Mouse (Mus musculus): Measurements from ENCODE around the gene Tmem30a. TPM values are rescaled to one million over a fixed set of nuclear protein-coding genes. Genes with fewer than 3 reads are reported as not detected.

Tmem30a gene
- polyA plus RNA-seq, 1 experiment, result 44.6 TPM

GRCm38 (mm10) chr9:79745036-79745435 is 48.3 kb downstream of the Tmem30a start:
- Histone ChIP-seq H3K36me3 (ENCODE audit: control insufficient read depth, insufficient read depth, low read length) (0 out of 2 replicates have a peak, but pooled peaks cover 1% of the 10 kb centered on the region), H3K4me1 (ENCODE audit: control insufficient read depth, insufficient read depth, insufficient read length, low read length) (no peaks in the 10 kb centered on the region), H3K27ac (ENCODE audit: insufficient read depth, low read depth, low read length) (no peak overlapping the region), H3K27me3 (ENCODE audit: control insufficient read depth, insufficient read depth, low read length) (no peaks in the 10 kb centered on the region), H3K4me3 (ENCODE audit: low read depth, low read length) (no peak overlapping the region)
- TF ChIP-seq CTCF (IDR thresholded peaks at IDR 0.05; ENCODE audit: extremely low read depth, insufficient read length, insufficient replicate concordance, low read depth, low read length) (no peak), POLR2A (IDR thresholded peaks at IDR 0.05; ENCODE audit: low read depth, low read length) (no peak)
- WGBS, result 78% methylated on average over 4 of the region's 4 CpGs

GRCm38 (mm10) chr9:79735608-79736007 is 57.7 kb downstream of the Tmem30a start:
- no peaks in the 10 kb centered on the region for H3K27me3 ChIP-seq (ENCODE audit: control insufficient read depth, insufficient read depth, low read length)
- no peaks in the 10 kb centered on the region for H3K36me3 ChIP-seq (ENCODE audit: control insufficient read depth, insufficient read depth, low read length)
- H3K27ac ChIP-seq (ENCODE audit: insufficient read depth, low read depth, low read length), result no peak overlapping the region
- 76% methylated on average over 6 of the region's 6 CpGs for WGBS
- TF ChIP-seq POLR2A (IDR thresholded peaks at IDR 0.05; ENCODE audit: low read depth, low read length) (no peak), CTCF (IDR thresholded peaks at IDR 0.05; ENCODE audit: extremely low read depth, insufficient read length, insufficient replicate concordance, low read depth, low read length) (no peak)
- H3K4me3 ChIP-seq (ENCODE audit: low read depth, low read length), result no peak overlapping the region
- H3K4me1 ChIP-seq (ENCODE audit: control insufficient read depth, insufficient read depth, insufficient read length, low read length), result no peaks in the 10 kb centered on the region

- no peak overlapping the region for H3K4me3 ChIP-seq (ENCODE audit: low read depth, low read length)
- no peaks in the 10 kb centered on the region for H3K36me3 ChIP-seq (ENCODE audit: control insufficient read depth, insufficient read depth, low read length)
- TF ChIP-seq POLR2A (IDR thresholded peaks at IDR 0.05; ENCODE audit: low read depth, low read length) (no peak), CTCF (IDR thresholded peaks at IDR 0.05; ENCODE audit: extremely low read depth, insufficient read length, insufficient replicate concordance, low read depth, low read length) (no peak)
- no peaks in the 10 kb centered on the region for H3K4me1 ChIP-seq (ENCODE audit: control insufficient read depth, insufficient read depth, insufficient read length, low read length)
- no peak overlapping the region for H3K27ac ChIP-seq (ENCODE audit: insufficient read depth, low read depth, low read length)
- no peaks in the 10 kb centered on the region for H3K27me3 ChIP-seq (ENCODE audit: control insufficient read depth, insufficient read depth, low read length)
- 49% methylated on average over 5 of the region's 5 CpGs for WGBS
These were observed 63.0 kb downstream of the Tmem30a start for GRCm38 (mm10) chr9:79730301-79730700.

- 29% methylated on average over 5 of the region's 5 CpGs for WGBS
- TF ChIP-seq CTCF (IDR thresholded peaks at IDR 0.05; ENCODE audit: extremely low read depth, insufficient read length, insufficient replicate concordance, low read depth, low read length), result no peak
- no peak for TF ChIP-seq POLR2A (IDR thresholded peaks at IDR 0.05; ENCODE audit: low read depth, low read length)
- Histone ChIP-seq H3K4me1 (ENCODE audit: control insufficient read depth, insufficient read depth, insufficient read length, low read length) (peaks cover 2% of the 10 kb centered on the region; the same call in 1 of the 2 replicates), H3K4me3 (ENCODE audit: low read depth, low read length) (no peak overlapping the region), H3K27me3 (ENCODE audit: control insufficient read depth, insufficient read depth, low read length) (peaks cover 21% of the 10 kb centered on the region), H3K36me3 (ENCODE audit: control insufficient read depth, insufficient read depth, low read length) (no peaks in the 10 kb centered on the region), H3K27ac (ENCODE audit: insufficient read depth, low read depth, low read length) (no peak overlapping the region)
These were observed 70.2 kb downstream of the Tmem30a start for GRCm38 (mm10) chr9:79723090-79723489.

GRCm38 (mm10) chr9:79721056-79721455 is 72.3 kb downstream of the Tmem30a start:
- no peak overlapping the region for H3K4me3 ChIP-seq (ENCODE audit: low read depth, low read length)
- peaks cover 26% of the 10 kb centered on the region for H3K27me3 ChIP-seq (ENCODE audit: control insufficient read depth, insufficient read depth, low read length)
- no peak overlapping the region for H3K27ac ChIP-seq (ENCODE audit: insufficient read depth, low read depth, low read length)
- WGBS, result 9% methylated on average over 9 of the region's 9 CpGs
- TF ChIP-seq POLR2A (IDR thresholded peaks at IDR 0.05; ENCODE audit: low read depth, low read length) (no peak), CTCF (IDR thresholded peaks at IDR 0.05; ENCODE audit: extremely low read depth, insufficient read length, insufficient replicate concordance, low read depth, low read length) (peak; percentile 44; the same call in 1 of the 2 replicates)
- H3K36me3 ChIP-seq (ENCODE audit: control insufficient read depth, insufficient read depth, low read length), result no peaks in the 10 kb centered on the region
- H3K4me1 ChIP-seq (ENCODE audit: control insufficient read depth, insufficient read depth, insufficient read length, low read length), result peaks cover 2% of the 10 kb centered on the region; the same call in 1 of the 2 replicates

GRCm38 (mm10) chr9:79720143-79720542 is 73.2 kb downstream of the Tmem30a start:
- H3K36me3 ChIP-seq (ENCODE audit: control insufficient read depth, insufficient read depth, low read length), result no peaks in the 10 kb centered on the region
- 61% methylated on average over 9 of the region's 9 CpGs for WGBS
- no peak overlapping the region for H3K27ac ChIP-seq (ENCODE audit: insufficient read depth, low read depth, low read length)
- peaks cover 26% of the 10 kb centered on the region for H3K27me3 ChIP-seq (ENCODE audit: control insufficient read depth, insufficient read depth, low read length)
- no peak overlapping the region for H3K4me3 ChIP-seq (ENCODE audit: low read depth, low read length)
- H3K4me1 ChIP-seq (ENCODE audit: control insufficient read depth, insufficient read depth, insufficient read length, low read length), result peaks cover 2% of the 10 kb centered on the region; the same call in 1 of the 2 replicates
- TF ChIP-seq POLR2A (IDR thresholded peaks at IDR 0.05; ENCODE audit: low read depth, low read length), result no peak
- no peak for TF ChIP-seq CTCF (IDR thresholded peaks at IDR 0.05; ENCODE audit: extremely low read depth, insufficient read length, insufficient replicate concordance, low read depth, low read length)

- 2% methylated on average over 28 of the region's 28 CpGs for WGBS
- Histone ChIP-seq H3K27me3 (ENCODE audit: control insufficient read depth, insufficient read depth, low read length) (peaks cover 26% of the 10 kb centered on the region), H3K27ac (ENCODE audit: insufficient read depth, low read depth, low read length) (no peak overlapping the region), H3K4me3 (ENCODE audit: low read depth, low read length) (peak overlapping the region; percentile 6; the same call in 1 of the 2 replicates), H3K4me1 (ENCODE audit: control insufficient read depth, insufficient read depth, insufficient read length, low read length) (peaks cover 3% of the 10 kb centered on the region; the same call in 1 of the 2 replicates), H3K36me3 (ENCODE audit: control insufficient read depth, insufficient read depth, low read length) (no peaks in the 10 kb centered on the region)
- no peak for TF ChIP-seq POLR2A (IDR thresholded peaks at IDR 0.05; ENCODE audit: low read depth, low read length)
- TF ChIP-seq CTCF (IDR thresholded peaks at IDR 0.05; ENCODE audit: extremely low read depth, insufficient read length, insufficient replicate concordance, low read depth, low read length), result no peak
These were observed 73.9 kb downstream of the Tmem30a start for GRCm38 (mm10) chr9:79719451-79719850.

Other genes starting within 250 kb of the Tmem30a start
- 4.4 and 7.9 TPM in 2 replicates for gene Col12a1, start 74.7 kb downstream of the Tmem30a start, polyA plus RNA-seq (2012; rRNA removed)
- 125 and 349 TPM in 2 replicates for gene Cox7a2, start 33.6 kb downstream of the Tmem30a start, polyA plus RNA-seq (2012; rRNA removed)
- 1.3 and 1.7 TPM in 2 replicates for gene Filip1, start 219.3 kb upstream of the Tmem30a start, polyA plus RNA-seq (2012; rRNA removed)